Mouse (Mus musculus) embryonic facial prominence, embryonic 13.5 days (tissue): ENCODE results near the gene Pdcd1lg2. TPM values are rescaled to one million over a fixed set of nuclear protein-coding genes. Genes with fewer than 3 reads are reported as not detected.

Experiments used
- ATAC-seq: fragments of 200-750 bp; cut with Nextera tagmentation; 2 replicates; pipeline ENCODE4 v1.8.0; 2017; ENCODE audit warnings: low read depth; ENCODE audit not compliant: insufficient number of reproducible peaks, insufficient read depth, low FRiP score, low TSS enrichment
- H3K27ac ChIP-seq: fragments of 300-500 bp; sonication (generic); 2 replicates; pipeline ENCODE4 v1.5.1; 2015; ENCODE audit warnings: moderate library complexity, mild to moderate bottlenecking, inconsistent platforms
- H3K27me3 ChIP-seq: fragments of 300-500 bp; sonication (generic); 2 replicates; pipeline ENCODE4 v1.6.1; 2015; ENCODE audit warnings: mild to moderate bottlenecking, inconsistent platforms
- H3K36me3 ChIP-seq: fragments of 300-500 bp; sonication (generic); 2 replicates; pipeline ENCODE4 v1.6.1; 2015; ENCODE audit warnings: mild to moderate bottlenecking, inconsistent platforms
- H3K4me1 ChIP-seq: fragments of 300-500 bp; sonication (generic); 2 replicates; pipeline ENCODE4 v1.6.1; 2015; ENCODE audit warnings: inconsistent platforms
- H3K4me2 ChIP-seq: fragments of 300-500 bp; sonication (generic); 2 replicates; pipeline ENCODE4 v1.6.1; 2015; ENCODE audit warnings: moderate library complexity, mild to moderate bottlenecking, inconsistent platforms
- H3K4me3 ChIP-seq: fragments of 300-500 bp; sonication (generic); 2 replicates; pipeline ENCODE4 v1.5.1; 2015; ENCODE audit warnings: mild to moderate bottlenecking, inconsistent platforms
- H3K9ac ChIP-seq: fragments of 300-500 bp; sonication (generic); 2 replicates; pipeline ENCODE4 v1.6.1; 2015; ENCODE audit warnings: mild to moderate bottlenecking, inconsistent platforms
- H3K9me3 ChIP-seq: fragments of 300-500 bp; sonication (generic); 2 replicates; pipeline ENCODE4 v1.6.1; 2016; ENCODE audit warnings: inconsistent platforms
- WGBS: fragments of 180-500 bp; shearing (Covaris S2); methylation state at CpG from one replicate; pipeline ENCODE4 v1.1.7; 2015; ENCODE audit warnings: mixed read lengths; 5-methylcytosine and 5-hydroxymethylcytosine counted together
- polyA plus RNA-seq: library from polyadenylated mRNA; unstranded; fragments of >200 nt; fragmentation: Nextera tagmentation; extraction: Ambion mirVana; gene quantifications from 2 replicates; pipeline ENCODE4 v1.2.1, GENCODE M21; 2015

Pdcd1lg2 gene
- polyA plus RNA-seq, 1 experiment from 2014 or later = not detected

GRCm38 (mm10) chr19:29454141-29454601 lies 43.5 kb downstream of the Pdcd1lg2 start:
- H3K4me3 ChIP-seq = no peak overlapping the region
- H3K27ac ChIP-seq = no peak overlapping the region
- no peaks in the 10 kb centered on the region for H3K9me3 ChIP-seq
- no peaks in the 10 kb centered on the region for H3K27me3 ChIP-seq
- H3K4me1 ChIP-seq = no peaks in the 10 kb centered on the region
- no peak overlapping the region for H3K9ac ChIP-seq
- 78% methylated on average over 10 of the region's 10 CpGs for WGBS
- no peak for ATAC-seq
- no peaks in the 10 kb centered on the region for H3K36me3 ChIP-seq
- no peak overlapping the region for H3K4me2 ChIP-seq

- 54% methylated on average over 1 of the region's 1 CpGs for WGBS
- ATAC-seq = no peak
- H3K9me3 ChIP-seq = no peaks in the 10 kb centered on the region
- H3K4me3 ChIP-seq = no peak overlapping the region
- no peak overlapping the region for H3K27ac ChIP-seq
- H3K4me1 ChIP-seq = no peaks in the 10 kb centered on the region
- no peaks in the 10 kb centered on the region for H3K27me3 ChIP-seq
- H3K4me2 ChIP-seq = no peak overlapping the region
- H3K9ac ChIP-seq = no peak overlapping the region
- H3K36me3 ChIP-seq = no peaks in the 10 kb centered on the region
Measured at GRCm38 (mm10) chr19:29455156-29455555, 44.4 kb downstream of the Pdcd1lg2 start.

- H3K27me3 ChIP-seq = no peaks in the 10 kb centered on the region
- no peak overlapping the region for H3K27ac ChIP-seq
- H3K4me3 ChIP-seq = no peak overlapping the region
- ATAC-seq = no peak
- H3K9ac ChIP-seq = no peak overlapping the region
- no peaks in the 10 kb centered on the region for H3K36me3 ChIP-seq
- WGBS = 80% methylated on average over 1 of the region's 1 CpGs
- H3K4me1 ChIP-seq = no peaks in the 10 kb centered on the region
- H3K4me2 ChIP-seq = no peak overlapping the region
- no peaks in the 10 kb centered on the region for H3K9me3 ChIP-seq
Measured at GRCm38 (mm10) chr19:29457982-29458381, 47.3 kb downstream of the Pdcd1lg2 start.

GRCm38 (mm10) chr19:29462462-29462861 lies 51.7 kb downstream of the Pdcd1lg2 start:
- H3K4me1 ChIP-seq = no peaks in the 10 kb centered on the region
- H3K9ac ChIP-seq = no peak overlapping the region
- no peak overlapping the region for H3K27ac ChIP-seq
- 83% methylated on average over 4 of the region's 4 CpGs for WGBS
- ATAC-seq = no peak
- H3K36me3 ChIP-seq = no peaks in the 10 kb centered on the region
- H3K4me2 ChIP-seq = no peak overlapping the region
- H3K9me3 ChIP-seq = no peaks in the 10 kb centered on the region
- H3K4me3 ChIP-seq = no peak overlapping the region
- H3K27me3 ChIP-seq = no peaks in the 10 kb centered on the region

- Histone ChIP-seq H3K36me3 (no peaks in the 10 kb centered on the region), H3K4me3 (no peak overlapping the region), H3K4me1 (no peaks in the 10 kb centered on the region), H3K9ac (no peak overlapping the region), H3K27me3 (no peaks in the 10 kb centered on the region), H3K4me2 (no peak overlapping the region), H3K9me3 (no peaks in the 10 kb centered on the region), H3K27ac (no peak overlapping the region)
- 90% methylated on average over 7 of the region's 7 CpGs for WGBS
- no peak for ATAC-seq
Measured at GRCm38 (mm10) chr19:29463645-29464395, 53.1 kb downstream of the Pdcd1lg2 start.

- Histone ChIP-seq H3K4me3 (no peak overlapping the region), H3K4me2 (no peak overlapping the region), H3K36me3 (no peaks in the 10 kb centered on the region), H3K4me1 (peaks cover 11% of the 10 kb centered on the region), H3K9ac (no peak overlapping the region), H3K27me3 (no peaks in the 10 kb centered on the region), H3K27ac (no peak overlapping the region), H3K9me3 (no peaks in the 10 kb centered on the region)
- no peak for ATAC-seq
- WGBS = 88% methylated on average over 9 of the region's 9 CpGs
Measured at GRCm38 (mm10) chr19:29466819-29467218, 56.1 kb downstream of the Pdcd1lg2 start.

GRCm38 (mm10) chr19:29468941-29469685 lies 58.4 kb downstream of the Pdcd1lg2 start:
- Histone ChIP-seq H3K9ac (no peak overlapping the region), H3K4me3 (no peak overlapping the region), H3K9me3 (no peaks in the 10 kb centered on the region), H3K36me3 (no peaks in the 10 kb centered on the region), H3K4me1 (peaks cover 11% of the 10 kb centered on the region), H3K4me2 (no peak overlapping the region), H3K27me3 (no peaks in the 10 kb centered on the region), H3K27ac (no peak overlapping the region)
- WGBS = 88% methylated on average over 10 of the region's 10 CpGs
- ATAC-seq = no peak

- Histone ChIP-seq H3K36me3 (no peaks in the 10 kb centered on the region), H3K27me3 (no peaks in the 10 kb centered on the region), H3K4me1 (peaks cover 11% of the 10 kb centered on the region), H3K4me3 (no peak overlapping the region), H3K4me2 (no peak overlapping the region), H3K27ac (no peak overlapping the region), H3K9ac (no peak overlapping the region), H3K9me3 (no peaks in the 10 kb centered on the region)
- no peak for ATAC-seq
- 87% methylated on average over 2 of the region's 2 CpGs for WGBS
Measured at GRCm38 (mm10) chr19:29469686-29470254, 59.1 kb downstream of the Pdcd1lg2 start.

GRCm38 (mm10) chr19:29470652-29471051 lies 59.9 kb downstream of the Pdcd1lg2 start:
- H3K36me3 ChIP-seq = no peaks in the 10 kb centered on the region
- H3K4me3 ChIP-seq = no peak overlapping the region
- H3K4me1 ChIP-seq = peaks cover 11% of the 10 kb centered on the region
- H3K4me2 ChIP-seq = no peak overlapping the region
- no peak for ATAC-seq
- WGBS = 25% methylated on average over 4 of the region's 4 CpGs
- no peak overlapping the region for H3K27ac ChIP-seq
- no peaks in the 10 kb centered on the region for H3K27me3 ChIP-seq
- H3K9ac ChIP-seq = no peak overlapping the region
- H3K9me3 ChIP-seq = no peaks in the 10 kb centered on the region

GRCm38 (mm10) chr19:29472424-29472823 lies 61.7 kb downstream of the Pdcd1lg2 start:
- H3K27ac ChIP-seq = no peak overlapping the region
- no peak overlapping the region for H3K4me3 ChIP-seq
- H3K36me3 ChIP-seq = no peaks in the 10 kb centered on the region
- no peak overlapping the region for H3K9ac ChIP-seq
- no peaks in the 10 kb centered on the region for H3K27me3 ChIP-seq
- no peak overlapping the region for H3K4me2 ChIP-seq
- no peak for ATAC-seq
- 90% methylated on average over 8 of the region's 8 CpGs for WGBS
- peaks cover 11% of the 10 kb centered on the region for H3K4me1 ChIP-seq
- H3K9me3 ChIP-seq = no peaks in the 10 kb centered on the region

GRCm38 (mm10) chr19:29472946-29473345 lies 62.2 kb downstream of the Pdcd1lg2 start:
- peaks cover 11% of the 10 kb centered on the region for H3K4me1 ChIP-seq
- H3K36me3 ChIP-seq = no peaks in the 10 kb centered on the region
- no peak for ATAC-seq
- H3K27ac ChIP-seq = no peak overlapping the region
- no peak overlapping the region for H3K9ac ChIP-seq
- 87% methylated on average over 5 of the region's 5 CpGs for WGBS
- no peaks in the 10 kb centered on the region for H3K9me3 ChIP-seq
- no peak overlapping the region for H3K4me2 ChIP-seq
- H3K4me3 ChIP-seq = no peak overlapping the region
- no peaks in the 10 kb centered on the region for H3K27me3 ChIP-seq

- H3K36me3 ChIP-seq = no peaks in the 10 kb centered on the region
- WGBS = 46% methylated on average over 2 of the region's 2 CpGs
Measured at GRCm38 (mm10) chr19:29474803-29475202, 64.1 kb downstream of the Pdcd1lg2 start.

More at GRCm38 (mm10) chr19:29474803-29475202, 64.1 kb downstream of the Pdcd1lg2 start:
- no peak overlapping the region for H3K4me2 ChIP-seq
- H3K4me1 ChIP-seq = peaks cover 13% of the 10 kb centered on the region
- H3K27me3 ChIP-seq = no peaks in the 10 kb centered on the region
- no peak overlapping the region for H3K27ac ChIP-seq
- H3K4me3 ChIP-seq = no peak overlapping the region
- no peaks in the 10 kb centered on the region for H3K9me3 ChIP-seq
- ATAC-seq = no peak
- H3K9ac ChIP-seq = no peak overlapping the region
